Mouse (Mus musculus): ENCODE measurements around the gene Ampd1. TPM values are rescaled to one million over a fixed set of nuclear protein-coding genes. Genes with fewer than 3 reads are reported as not detected.

The Ampd1 gene
- total RNA-seq, 4 experiments from 2014 or later = not detected

GRCm38 (mm10) chr3:103147775-103148174 is 74.0 kb downstream of the Ampd1 start:
- DNase-seq (ENCODE audit: low spot score in 2 of 2) = no peak

GRCm38 (mm10) chr3:103148941-103149340 is 75.1 kb downstream of the Ampd1 start:
- no peak for DNase-seq (ENCODE audit: low spot score in 2 of 2)

Other genes starting within 250 kb of the Ampd1 start
- not detected for gene Sycp1, start 137.9 kb upstream of the Ampd1 start, total RNA-seq (2022)
- gene Nr1h5, start 109.9 kb upstream of the Ampd1 start, total RNA-seq (2022) = not detected
- 10 to 100 TPM; 51.7 to 68.7 (median 67.0) TPM for gene Sike1, start 78.3 kb upstream of the Ampd1 start, total RNA-seq (2022)
- 100 to 1,000 TPM; 239 to 259 (median 251) TPM for gene Csde1, start 53.6 kb upstream of the Ampd1 start, total RNA-seq (2022)
- gene Nras, start 15.7 kb upstream of the Ampd1 start, total RNA-seq (2022) = 10 to 100 TPM; 61.6 to 82.7 (median 65.9) TPM
- gene Dennd2c, start 28.6 kb downstream of the Ampd1 start, total RNA-seq (2022) = 1 to 10 TPM in 2 of 4 experiments, under 1 TPM in 2; 0.39 to 1.1 (median 0.75) TPM
- gene Bcas2, start 97.6 kb downstream of the Ampd1 start, total RNA-seq (2022) = 10 to 100 TPM; 67.1 to 70.8 (median 67.8) TPM
- gene Trim33, start 205.3 kb downstream of the Ampd1 start, total RNA-seq (2022) = 10 to 100 TPM; 45.6 to 57.6 (median 54.1) TPM